Mouse (Mus musculus): ENCODE results near the gene Arsb.

DNA sequence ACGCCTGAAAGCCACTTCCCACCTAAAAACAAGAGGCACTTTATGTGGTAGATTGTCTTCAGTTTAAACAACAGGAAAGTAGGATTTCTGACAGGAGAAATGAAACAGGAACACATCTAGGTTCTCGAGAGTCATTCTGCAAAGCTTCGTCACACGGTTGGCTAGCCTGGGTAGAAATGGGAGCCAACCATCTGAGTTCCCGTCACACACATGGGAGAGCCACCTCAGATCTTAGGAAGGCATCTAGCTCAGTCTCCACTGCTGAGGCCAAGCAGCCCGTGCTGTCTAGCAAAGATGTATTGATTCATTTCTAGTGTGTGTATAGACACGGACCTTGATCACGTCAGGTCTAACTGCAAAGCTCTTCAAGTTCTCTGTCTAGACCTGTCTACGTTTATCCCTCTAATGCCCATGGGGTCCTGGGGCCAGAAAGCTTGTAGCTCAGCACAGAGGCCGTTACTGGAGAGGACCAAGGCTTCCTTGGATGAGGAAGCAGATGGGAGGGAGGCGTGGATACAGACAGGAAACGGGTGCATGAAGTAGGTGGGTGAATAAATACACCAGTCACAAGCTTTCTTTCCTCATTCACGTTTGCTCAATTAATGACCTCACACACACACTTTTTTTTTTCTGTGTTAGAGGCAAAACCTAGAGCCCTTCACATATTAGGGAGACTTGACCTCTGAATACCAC, 129.7 kb downstream of the Arsb start:
- no peak for TF ChIP-seq CTCF (IDR thresholded peaks at IDR 0.05; ENCODE audit: borderline replicate concordance, insufficient read depth, low read length)
- TF ChIP-seq POLR2A (IDR thresholded peaks at IDR 0.05; ENCODE audit: low read depth, low read length), result no peak
